Mouse (Mus musculus) forebrain, embryonic 12.5 days (tissue): Measurements from ENCODE around the gene Dnaja3. TPM values are rescaled to one million over a fixed set of nuclear protein-coding genes. Genes with fewer than 3 reads are reported as not detected.
"Not testable (repeated sequence)": the region's sequence is repeated elsewhere in the genome, so short reads cannot be mapped to it uniquely, and the experiment has no call there.

Experiments
- ATAC-seq: fragments of 200-750 bp; cut with Nextera tagmentation; 2 replicates; pipeline ENCODE4 v1.8.0; 2017; ENCODE audit warnings: moderate TSS enrichment; ENCODE audit not compliant: low FRiP score
- H3K27ac ChIP-seq: fragments of 300-500 bp; sonication (generic); 2 replicates; pipeline ENCODE4 v1.5.1; 2016; ENCODE audit warnings: mild to moderate bottlenecking
- H3K27me3 ChIP-seq: fragments of 300-500 bp; sonication (generic); 2 replicates; pipeline ENCODE4 v1.6.1; 2016; ENCODE audit warnings: mild to moderate bottlenecking
- H3K36me3 ChIP-seq: fragments of 300-500 bp; sonication (generic); replicated peaks from 2 replicates; pipeline ENCODE4 v1.6.1; 2016; ENCODE audit warnings: mild to moderate bottlenecking
- H3K4me1 ChIP-seq: fragments of 300-500 bp; sonication (generic); 2 replicates; pipeline ENCODE4 v1.6.1; 2016
- H3K4me2 ChIP-seq: fragments of 300-500 bp; sonication (generic); 2 replicates; pipeline ENCODE4 v1.6.1; 2016; ENCODE audit warnings: mild to moderate bottlenecking, moderate library complexity
- H3K4me3 ChIP-seq: fragments of 300-500 bp; sonication (generic); replicated peaks from 2 replicates; pipeline ENCODE4 v1.5.1; 2016; ENCODE audit warnings: mild to moderate bottlenecking
- H3K9ac ChIP-seq: fragments of 300-500 bp; sonication (generic); 2 replicates; pipeline ENCODE4 v1.6.1; 2016; ENCODE audit warnings: mild to moderate bottlenecking
- H3K9me3 ChIP-seq: fragments of 300-500 bp; sonication (generic); 2 replicates; pipeline ENCODE4 v1.6.1; 2016
- WGBS: fragments of 180-500 bp; shearing (Covaris S2); methylation state at CpG from one replicate; pipeline ENCODE4 v1.1.7; 2016; 5-methylcytosine and 5-hydroxymethylcytosine counted together
- polyA plus RNA-seq: library from polyadenylated mRNA; unstranded; fragments of >200 nt; fragmentation: Nextera tagmentation; extraction: Ambion mirVana; gene quantifications from 2 replicates; pipeline ENCODE4 v1.2.1, GENCODE M21; 2016

Gene Dnaja3
- polyA plus RNA-seq, 1 experiment from 2014 or later, result 51.4 TPM

- Histone ChIP-seq H3K27me3 (no peaks in the 10 kb centered on the region), H3K27ac (no peak overlapping the region), H3K4me3 (no peak overlapping the region), H3K36me3 (no peaks in the 10 kb centered on the region; the same call in 1 of the 2 replicates), H3K4me1 (no peaks in the 10 kb centered on the region), H3K4me2 (no peak overlapping the region), H3K9me3 (peaks cover 8% of the 10 kb centered on the region; the same call in 1 of the 2 replicates), H3K9ac (no peak overlapping the region)
- WGBS, result 94% methylated on average over 1 of the region's 1 CpGs
- ATAC-seq, result no peak
These were observed 102.4 kb downstream of the Dnaja3 start for GRCm38 (mm10) chr16:4742186-4742585.

DNA sequence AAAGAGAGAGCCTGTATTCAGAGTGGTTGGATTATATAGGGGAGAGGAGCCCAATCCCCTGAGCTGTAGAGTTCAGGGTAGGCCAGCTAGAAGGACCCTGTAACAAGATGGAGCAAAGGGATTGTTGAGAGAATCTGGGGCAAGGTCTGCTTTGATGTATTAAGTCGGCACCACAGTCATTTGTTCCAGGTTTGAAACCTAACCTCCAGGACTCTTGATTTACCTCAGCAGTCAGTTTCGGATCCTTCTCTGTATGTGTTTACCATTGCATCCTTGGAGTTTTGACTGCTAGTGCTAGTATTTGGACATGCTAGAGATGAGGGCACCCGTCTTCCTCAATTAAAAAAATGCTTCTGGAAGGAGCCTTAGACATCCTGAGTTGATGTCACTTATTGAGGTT lies 112.4 kb downstream of the Dnaja3 start:
- Histone ChIP-seq H3K4me1 (no peaks in the 10 kb centered on the region), H3K4me3 (no peak overlapping the region), H3K36me3 (no peaks in the 10 kb centered on the region), H3K9me3 (no peaks in the 10 kb centered on the region), H3K9ac (no peak overlapping the region), H3K27me3 (no peaks in the 10 kb centered on the region), H3K27ac (no peak overlapping the region), H3K4me2 (no peak overlapping the region)
- ATAC-seq, result no peak
- WGBS, result 93% methylated on average over 3 of the region's 3 CpGs

DNA sequence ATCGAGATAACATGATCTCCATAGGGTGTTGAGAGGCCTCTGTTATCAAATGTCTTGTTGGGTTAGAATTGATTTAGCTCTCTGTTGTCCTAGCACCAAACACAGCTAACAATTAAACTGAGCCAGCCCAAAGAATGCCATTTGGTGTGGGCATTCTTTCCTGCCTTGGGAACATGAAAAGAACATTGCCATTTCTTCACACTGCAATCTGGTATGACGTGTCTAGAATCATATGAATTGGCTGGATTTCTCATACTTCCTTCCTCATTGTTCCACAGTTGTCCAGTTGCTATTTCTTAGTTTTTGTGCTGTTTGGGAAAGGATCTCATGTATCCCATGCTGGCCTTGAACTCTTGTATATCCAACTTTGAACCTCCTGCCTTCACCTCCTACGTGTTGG lies 114.3 kb downstream of the Dnaja3 start:
- no peak overlapping the region for H3K4me2 ChIP-seq
- H3K4me1 ChIP-seq, result 0 out of 2 replicates have a peak, but pooled peaks cover 3% of the 10 kb centered on the region
- 89% methylated on average over 3 of the region's 3 CpGs for WGBS

DNA sequence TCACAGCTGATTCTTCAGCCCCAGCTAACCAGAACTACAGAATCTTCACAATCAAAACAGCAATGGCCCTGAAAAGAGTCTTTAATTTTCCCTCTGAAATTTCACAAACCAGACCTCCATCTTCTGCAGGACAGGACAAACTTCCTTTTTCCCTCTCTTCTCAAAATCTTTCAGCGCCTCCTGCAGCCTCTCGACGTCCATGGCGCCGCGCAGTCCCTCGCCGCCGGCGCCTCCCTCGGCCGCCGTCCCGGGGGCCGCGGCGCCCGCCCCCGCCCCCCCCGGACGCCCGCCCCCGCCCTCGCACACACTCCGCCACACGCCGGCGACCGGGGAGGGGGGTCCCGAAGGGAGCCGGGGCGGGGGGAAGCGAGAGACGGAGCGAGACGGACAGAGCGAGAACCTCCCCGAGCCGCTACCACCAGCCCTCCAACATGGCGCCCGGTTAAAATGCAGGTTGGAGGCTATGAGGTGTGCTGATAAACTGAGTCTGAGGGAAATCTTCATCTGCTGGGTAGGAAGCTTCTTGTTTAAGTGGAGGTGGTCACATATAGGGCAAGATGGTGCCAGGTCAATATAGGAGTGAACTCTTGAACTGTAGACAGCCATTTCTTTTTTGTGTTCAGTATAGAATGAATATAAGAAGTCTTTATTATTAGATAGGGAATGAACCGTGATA lies 117.0 kb downstream of the Dnaja3 start:
- H3K4me2 ChIP-seq, result peak overlapping the region; percentile 47
- peak overlapping the region; percentile 41 for H3K4me3 ChIP-seq
- 4% methylated on average over 38 of the region's 42 CpGs for WGBS
- not testable (repeated sequence) for H3K27me3 ChIP-seq, H3K36me3 ChIP-seq, H3K9me3 ChIP-seq, H3K4me1 ChIP-seq
- H3K27ac ChIP-seq, result peak overlapping the region; percentile 56; the same call in 1 of the 2 replicates
- peak; percentile 86 for ATAC-seq
- H3K9ac ChIP-seq, result peak overlapping the region; percentile 47; the same call in 1 of the 2 replicates

More for the DNA sequence above, 114.3 kb downstream of the Dnaja3 start:
- no peak overlapping the region for H3K9ac ChIP-seq
- no peaks in the 10 kb centered on the region for H3K27me3 ChIP-seq
- H3K9me3 ChIP-seq, result no peaks in the 10 kb centered on the region
- no peaks in the 10 kb centered on the region for H3K36me3 ChIP-seq
- no peak overlapping the region for H3K4me3 ChIP-seq
- no peak overlapping the region for H3K27ac ChIP-seq
- no peak for ATAC-seq

Other genes starting within 250 kb of the Dnaja3 start
- 1.4 and 1.8 TPM in 2 replicates for gene Adcy9, start 219.5 kb upstream of the Dnaja3 start, polyA plus RNA-seq
- gene Srl, start 98.2 kb upstream of the Dnaja3 start, polyA plus RNA-seq, result 27.6 and 30.7 TPM in 2 replicates
- gene Tfap4, start 80.1 kb upstream of the Dnaja3 start, polyA plus RNA-seq, result 20.9 and 22.6 TPM in 2 replicates
- gene Glis2, start 45.3 kb upstream of the Dnaja3 start, polyA plus RNA-seq, result 22.0 and 26.6 TPM in 2 replicates
- gene Pam16, start 15.0 kb upstream of the Dnaja3 start, polyA plus RNA-seq, result 114 TPM in 2 replicates
- gene Vasn, start within 50 bp of the Dnaja3 start, polyA plus RNA-seq, result 5.2 and 6.8 TPM in 2 replicates
- 13.5 and 18.5 TPM in 2 replicates for gene Coro7, start 39.8 kb downstream of the Dnaja3 start, polyA plus RNA-seq
- 167 and 170 TPM in 2 replicates for gene Nmral1, start 79.4 kb downstream of the Dnaja3 start, polyA plus RNA-seq
- 70.7 and 73.5 TPM in 2 replicates for gene Hmox2, start 86.4 kb downstream of the Dnaja3 start, polyA plus RNA-seq
- 96.5 and 97.1 TPM in 2 replicates for gene Cdip1, start 150.3 kb downstream of the Dnaja3 start, polyA plus RNA-seq
- 0.44 and 0.54 TPM in 2 replicates for gene 4930562C15Rik, start 195.4 kb downstream of the Dnaja3 start, polyA plus RNA-seq
- gene Ubald1, start 240.3 kb downstream of the Dnaja3 start, polyA plus RNA-seq, result 23.8 and 27.2 TPM in 2 replicates
- 80.2 and 85.1 TPM in 2 replicates for gene Mgrn1, start 246.3 kb downstream of the Dnaja3 start, polyA plus RNA-seq